Mouse (Mus musculus): ENCODE measurements around the gene Gm10837. TPM values are rescaled to one million over a fixed set of nuclear protein-coding genes. Genes with fewer than 3 reads are reported as not detected.

Gene Gm10837
- polyA plus RNA-seq, 1 experiment from 2014 or later = 0.35 TPM

DNA sequence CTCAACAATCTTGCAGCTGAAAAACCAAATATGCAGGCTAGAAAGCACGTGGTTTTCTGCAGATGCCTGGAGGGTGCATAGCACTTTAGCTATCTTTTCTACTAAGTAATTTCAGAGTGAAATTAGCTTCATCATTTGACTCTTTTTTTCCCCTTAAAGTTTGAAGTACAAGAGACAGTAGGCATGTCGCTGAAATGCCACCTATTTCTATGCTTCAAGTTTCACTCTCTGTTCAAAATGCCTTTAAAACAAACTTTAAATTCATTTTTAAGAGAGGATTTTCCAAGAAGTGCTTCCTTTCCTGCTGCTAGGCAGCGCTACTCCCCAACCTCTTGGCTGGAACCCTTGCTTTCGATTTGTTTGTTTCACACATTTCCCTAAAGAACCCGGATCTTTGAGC, 1.3 kb upstream of the Gm10837 start:
- no peak overlapping the region for H3K9ac ChIP-seq (replicated peaks; ENCODE audit: low read depth, low read length)
- H3K27ac ChIP-seq (ENCODE audit: low read depth, low read length) = no peak overlapping the region
- no peaks in the 10 kb centered on the region for H3K9me3 ChIP-seq (ENCODE audit: control insufficient read depth, low read length)
- H3K4me1 ChIP-seq (ENCODE audit: control insufficient read depth, insufficient read depth, low read length) = no peaks in the 10 kb centered on the region
- H3K27me3 ChIP-seq (ENCODE audit: control insufficient read depth, insufficient read depth, low read length) = peaks cover 42% of the 10 kb centered on the region
- 4% methylated on average over 5 of the region's 5 CpGs for WGBS
- no peaks in the 10 kb centered on the region for H3K36me3 ChIP-seq (ENCODE audit: control insufficient read depth, insufficient read depth, low read length)
- H3K4me2 ChIP-seq (ENCODE audit: low read depth, low read length) = no peak overlapping the region
- H3K4me3 ChIP-seq (ENCODE audit: low read depth, low read length) = no peak overlapping the region
- ATAC-seq (ENCODE audit: low read depth) = no peak

DNA sequence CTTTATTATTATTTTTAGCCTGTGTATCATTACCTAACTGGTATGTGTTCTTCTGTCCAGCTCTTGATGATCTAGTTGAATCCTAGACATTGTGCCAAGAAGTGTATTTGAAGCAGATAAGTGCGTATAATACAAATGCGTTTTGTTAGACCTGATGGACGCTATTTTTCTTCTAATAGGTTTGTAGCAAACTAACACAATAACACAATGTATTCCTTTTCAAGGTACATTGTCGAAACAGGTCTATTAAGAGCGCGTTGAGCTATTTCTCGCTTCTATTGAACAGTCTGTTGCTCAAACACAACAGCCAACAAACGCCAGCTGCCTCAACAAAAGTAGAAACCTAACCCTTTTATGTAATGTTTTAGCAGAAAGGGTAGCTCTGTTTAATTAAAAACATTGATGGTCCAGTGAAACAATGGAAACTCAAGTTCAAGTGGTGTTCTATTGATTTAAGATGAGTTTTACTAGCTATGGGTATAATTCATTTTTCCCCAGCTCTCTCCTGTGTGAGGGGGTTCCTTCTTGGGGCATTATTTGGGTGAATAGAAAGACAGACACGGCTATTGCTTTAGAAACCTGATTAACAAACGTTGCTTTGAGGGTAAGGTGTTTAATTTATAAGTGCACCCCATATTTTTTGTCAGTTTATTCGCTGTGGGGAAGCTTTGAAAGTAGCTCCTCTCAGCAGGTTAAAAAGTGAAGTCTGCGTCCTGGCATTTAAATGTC, 536 bp upstream of the Gm10837 start:
- H3K4me1 ChIP-seq (ENCODE audit: control insufficient read depth, insufficient read depth, low read length) = no peaks in the 10 kb centered on the region
- ATAC-seq (ENCODE audit: low read depth) = no peak
- no peaks in the 10 kb centered on the region for H3K36me3 ChIP-seq (ENCODE audit: control insufficient read depth, insufficient read depth, low read length)
- H3K27me3 ChIP-seq (ENCODE audit: control insufficient read depth, insufficient read depth, low read length) = peaks cover 36% of the 10 kb centered on the region
- no peaks in the 10 kb centered on the region for H3K9me3 ChIP-seq (ENCODE audit: control insufficient read depth, low read length)
- H3K4me3 ChIP-seq (ENCODE audit: low read depth, low read length) = no peak overlapping the region
- peak overlapping the region; percentile 41; the same call in 1 of the 2 replicates for H3K4me2 ChIP-seq (ENCODE audit: low read depth, low read length)
- WGBS = 2% methylated on average over 12 of the region's 12 CpGs
- no peak overlapping the region for H3K9ac ChIP-seq (replicated peaks; ENCODE audit: low read depth, low read length)
- no peak overlapping the region for H3K27ac ChIP-seq (ENCODE audit: low read depth, low read length)

DNA sequence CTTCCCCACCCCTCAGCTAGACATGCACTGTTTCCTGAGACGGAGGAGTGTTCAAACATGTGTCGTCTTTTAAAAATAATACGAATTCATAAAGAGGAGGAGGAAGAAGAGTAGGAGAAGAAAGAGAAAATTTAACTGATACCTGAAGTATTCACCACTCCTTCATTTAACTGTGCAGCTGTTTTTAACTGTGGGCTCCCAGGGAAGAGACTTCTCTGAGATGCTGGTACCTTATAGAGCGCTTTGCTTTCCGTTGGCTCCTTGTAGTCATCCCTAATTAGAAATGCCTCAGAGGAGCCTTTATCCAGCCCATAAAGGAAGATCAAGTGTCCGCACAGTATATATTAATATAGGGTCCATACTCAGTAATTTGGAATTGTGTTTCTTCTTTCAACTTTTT, 1.1 kb downstream of the Gm10837 start:
- no peak overlapping the region for H3K4me3 ChIP-seq (ENCODE audit: low read depth, low read length)
- H3K27me3 ChIP-seq (ENCODE audit: control insufficient read depth, insufficient read depth, low read length) = peaks cover 21% of the 10 kb centered on the region
- WGBS = 66% methylated on average over 6 of the region's 6 CpGs
- H3K9ac ChIP-seq (replicated peaks; ENCODE audit: low read depth, low read length) = no peak overlapping the region
- no peaks in the 10 kb centered on the region for H3K9me3 ChIP-seq (ENCODE audit: control insufficient read depth, low read length)
- H3K4me1 ChIP-seq (ENCODE audit: control insufficient read depth, insufficient read depth, low read length) = no peaks in the 10 kb centered on the region
- no peak overlapping the region for H3K4me2 ChIP-seq (ENCODE audit: low read depth, low read length)
- H3K27ac ChIP-seq (ENCODE audit: low read depth, low read length) = no peak overlapping the region
- H3K36me3 ChIP-seq (ENCODE audit: control insufficient read depth, insufficient read depth, low read length) = no peaks in the 10 kb centered on the region
- ATAC-seq (ENCODE audit: low read depth) = no peak

DNA sequence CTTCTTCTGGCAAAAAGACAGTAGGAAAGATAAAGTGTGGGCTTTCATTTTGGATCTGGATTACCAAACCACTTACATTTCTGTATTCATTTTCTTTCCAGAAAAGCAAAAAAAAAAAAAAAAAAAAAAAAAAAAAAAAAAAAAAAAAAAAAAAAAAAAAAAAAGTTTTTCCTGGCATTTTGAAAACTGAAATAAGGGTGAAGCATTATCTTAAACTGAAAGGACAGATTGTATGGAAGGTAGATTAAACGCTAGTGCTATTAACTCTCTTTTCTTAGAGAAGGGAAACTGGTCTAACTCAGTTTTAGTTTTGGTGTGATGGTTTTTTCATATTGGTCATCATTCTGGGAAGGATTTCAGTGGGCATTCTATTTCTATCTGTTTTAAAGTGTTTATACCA, 1.6 kb downstream of the Gm10837 start:
- no peaks in the 10 kb centered on the region for H3K36me3 ChIP-seq (ENCODE audit: control insufficient read depth, insufficient read depth, low read length)
- 70% methylated on average over 1 of the region's 1 CpGs for WGBS
- ATAC-seq (ENCODE audit: low read depth) = no peak
- no peaks in the 10 kb centered on the region for H3K9me3 ChIP-seq (ENCODE audit: control insufficient read depth, low read length)
- H3K27ac ChIP-seq (ENCODE audit: low read depth, low read length) = no peak overlapping the region
- peaks cover 19% of the 10 kb centered on the region for H3K27me3 ChIP-seq (ENCODE audit: control insufficient read depth, insufficient read depth, low read length)
- no peak overlapping the region for H3K9ac ChIP-seq (replicated peaks; ENCODE audit: low read depth, low read length)
- no peaks in the 10 kb centered on the region for H3K4me1 ChIP-seq (ENCODE audit: control insufficient read depth, insufficient read depth, low read length)
- no peak overlapping the region for H3K4me2 ChIP-seq (ENCODE audit: low read depth, low read length)
- no peak overlapping the region for H3K4me3 ChIP-seq (ENCODE audit: low read depth, low read length)

DNA sequence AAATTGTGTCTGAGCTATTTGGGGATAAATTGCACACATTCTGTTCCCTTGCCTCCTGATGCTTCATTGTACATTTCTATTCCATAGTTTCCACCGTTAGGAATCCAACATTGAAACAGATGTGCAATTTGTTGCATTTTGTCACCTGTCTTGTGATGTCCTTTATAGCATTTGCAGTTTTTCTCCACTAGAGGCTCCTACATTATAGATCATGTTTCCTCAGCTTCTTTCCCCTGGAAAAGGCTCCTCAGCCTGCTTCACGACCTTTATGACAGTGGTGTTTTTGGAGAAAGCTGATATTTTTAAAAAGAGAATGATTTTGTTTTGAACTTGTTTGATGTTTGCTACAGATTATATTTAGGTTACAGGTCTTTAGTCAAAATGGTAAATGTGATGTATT, 18.7 kb downstream of the Gm10837 start:
- H3K27ac ChIP-seq (ENCODE audit: low read depth, low read length) = no peak overlapping the region
- H3K9me3 ChIP-seq (ENCODE audit: control insufficient read depth, low read length) = no peaks in the 10 kb centered on the region
- H3K9ac ChIP-seq (replicated peaks; ENCODE audit: low read depth, low read length) = no peak overlapping the region
- H3K36me3 ChIP-seq (ENCODE audit: control insufficient read depth, insufficient read depth, low read length) = no peaks in the 10 kb centered on the region
- H3K4me3 ChIP-seq (ENCODE audit: low read depth, low read length) = no peak overlapping the region
- no peaks in the 10 kb centered on the region for H3K27me3 ChIP-seq (ENCODE audit: control insufficient read depth, insufficient read depth, low read length)
- no peaks in the 10 kb centered on the region for H3K4me1 ChIP-seq (ENCODE audit: control insufficient read depth, insufficient read depth, low read length)
- no peak overlapping the region for H3K4me2 ChIP-seq (ENCODE audit: low read depth, low read length)
- no peak for ATAC-seq (ENCODE audit: low read depth)
- 27% methylated on average over 2 of the region's 2 CpGs for WGBS

DNA sequence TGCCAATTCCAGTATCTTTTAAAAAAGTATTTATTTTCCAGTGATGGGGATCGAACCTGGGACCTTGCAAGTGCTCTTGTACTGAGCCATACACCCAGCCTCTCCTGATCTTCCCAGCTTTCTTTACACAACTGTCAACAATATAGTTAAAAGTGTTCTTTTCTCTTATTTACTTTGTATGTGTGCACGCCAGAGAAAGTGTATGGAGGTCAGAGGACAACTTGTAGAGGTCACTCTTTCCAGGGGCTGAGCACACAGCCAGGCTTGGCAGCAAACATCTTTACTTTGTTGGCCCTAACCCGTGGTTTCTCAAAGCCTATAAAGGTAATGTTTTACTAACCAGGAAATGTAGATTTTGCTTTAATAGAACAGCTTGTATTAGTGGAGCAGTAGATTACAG, 21.1 kb downstream of the Gm10837 start:
- no peaks in the 10 kb centered on the region for H3K4me1 ChIP-seq (ENCODE audit: control insufficient read depth, insufficient read depth, low read length)
- no peak overlapping the region for H3K9ac ChIP-seq (replicated peaks; ENCODE audit: low read depth, low read length)
- WGBS = 71% methylated on average over 3 of the region's 3 CpGs
- no peak for ATAC-seq (ENCODE audit: low read depth)
- H3K27ac ChIP-seq (ENCODE audit: low read depth, low read length) = no peak overlapping the region
- H3K4me3 ChIP-seq (ENCODE audit: low read depth, low read length) = no peak overlapping the region
- H3K9me3 ChIP-seq (ENCODE audit: control insufficient read depth, low read length) = no peaks in the 10 kb centered on the region
- H3K27me3 ChIP-seq (ENCODE audit: control insufficient read depth, insufficient read depth, low read length) = no peaks in the 10 kb centered on the region
- H3K36me3 ChIP-seq (ENCODE audit: control insufficient read depth, insufficient read depth, low read length) = no peaks in the 10 kb centered on the region
- H3K4me2 ChIP-seq (ENCODE audit: low read depth, low read length) = no peak overlapping the region

DNA sequence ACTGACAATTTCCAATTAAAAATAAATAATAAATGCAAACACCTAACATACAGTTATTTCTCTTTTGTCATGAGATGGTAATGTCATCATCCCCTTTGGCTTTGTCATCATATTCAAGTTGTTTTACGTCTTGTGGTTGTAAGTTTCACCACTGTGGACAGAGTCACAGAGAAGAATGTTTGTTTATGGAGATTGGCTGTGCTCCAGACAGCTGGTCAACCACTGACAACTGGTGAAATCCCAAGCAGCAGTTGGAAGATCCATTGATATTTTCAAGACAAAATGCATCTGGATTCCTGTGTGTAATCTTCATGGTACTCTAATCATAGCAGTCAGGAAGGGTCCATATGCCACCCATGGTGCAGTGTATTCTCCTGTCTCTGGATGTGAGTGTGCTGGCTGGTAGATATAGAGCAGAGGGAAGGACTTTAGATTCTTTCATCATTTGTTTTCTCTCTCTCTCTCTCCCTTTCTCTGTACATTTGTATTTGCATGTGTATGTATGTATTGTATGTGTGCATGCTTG, 23.2 kb downstream of the Gm10837 start:
- ATAC-seq (ENCODE audit: low read depth) = no peak
- 91% methylated on average over 1 of the region's 1 CpGs for WGBS

DNA sequence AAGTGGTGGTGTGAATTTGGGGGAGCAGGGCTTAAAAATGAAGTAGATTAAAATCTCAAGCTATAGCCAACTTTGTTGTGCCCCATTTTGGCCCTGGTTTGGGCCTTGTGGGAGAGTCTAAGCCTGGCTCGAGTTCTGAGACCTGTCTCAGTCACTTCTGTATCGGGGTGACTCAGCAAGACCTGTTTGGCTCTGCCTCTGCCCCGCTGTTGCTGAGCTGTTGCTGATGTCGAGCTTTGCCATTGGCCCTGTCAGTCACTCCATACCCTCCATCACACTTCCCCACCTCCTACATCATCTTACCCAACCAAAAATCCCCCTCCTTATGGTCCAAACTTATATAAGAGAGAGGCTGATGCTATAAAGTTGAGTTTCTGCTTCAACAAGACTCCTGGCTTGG, 38.1 kb downstream of the Gm10837 start:
- 89% methylated on average over 4 of the region's 4 CpGs for WGBS
- H3K4me3 ChIP-seq (ENCODE audit: low read depth, low read length) = no peak overlapping the region
- peaks cover 3% of the 10 kb centered on the region; the same call in 1 of the 2 replicates for H3K9me3 ChIP-seq (ENCODE audit: control insufficient read depth, low read length)
- no peak for ATAC-seq (ENCODE audit: low read depth)
- H3K9ac ChIP-seq (replicated peaks; ENCODE audit: low read depth, low read length) = no peak overlapping the region
- no peak overlapping the region for H3K4me2 ChIP-seq (ENCODE audit: low read depth, low read length)
- H3K36me3 ChIP-seq (ENCODE audit: control insufficient read depth, insufficient read depth, low read length) = no peaks in the 10 kb centered on the region
- no peak overlapping the region for H3K27ac ChIP-seq (ENCODE audit: low read depth, low read length)
- no peaks in the 10 kb centered on the region for H3K27me3 ChIP-seq (ENCODE audit: control insufficient read depth, insufficient read depth, low read length)
- H3K4me1 ChIP-seq (ENCODE audit: control insufficient read depth, insufficient read depth, low read length) = no peaks in the 10 kb centered on the region

More for the DNA sequence above, 23.2 kb downstream of the Gm10837 start:
- Histone ChIP-seq H3K27me3 (ENCODE audit: control insufficient read depth, insufficient read depth, low read length) (no peaks in the 10 kb centered on the region), H3K4me3 (ENCODE audit: low read depth, low read length) (no peak overlapping the region), H3K4me2 (ENCODE audit: low read depth, low read length) (no peak overlapping the region), H3K4me1 (ENCODE audit: control insufficient read depth, insufficient read depth, low read length) (no peaks in the 10 kb centered on the region), H3K9ac (replicated peaks; ENCODE audit: low read depth, low read length) (no peak overlapping the region), H3K36me3 (ENCODE audit: control insufficient read depth, insufficient read depth, low read length) (no peaks in the 10 kb centered on the region), H3K9me3 (ENCODE audit: control insufficient read depth, low read length) (no peaks in the 10 kb centered on the region), H3K27ac (ENCODE audit: low read depth, low read length) (no peak overlapping the region)

DNA sequence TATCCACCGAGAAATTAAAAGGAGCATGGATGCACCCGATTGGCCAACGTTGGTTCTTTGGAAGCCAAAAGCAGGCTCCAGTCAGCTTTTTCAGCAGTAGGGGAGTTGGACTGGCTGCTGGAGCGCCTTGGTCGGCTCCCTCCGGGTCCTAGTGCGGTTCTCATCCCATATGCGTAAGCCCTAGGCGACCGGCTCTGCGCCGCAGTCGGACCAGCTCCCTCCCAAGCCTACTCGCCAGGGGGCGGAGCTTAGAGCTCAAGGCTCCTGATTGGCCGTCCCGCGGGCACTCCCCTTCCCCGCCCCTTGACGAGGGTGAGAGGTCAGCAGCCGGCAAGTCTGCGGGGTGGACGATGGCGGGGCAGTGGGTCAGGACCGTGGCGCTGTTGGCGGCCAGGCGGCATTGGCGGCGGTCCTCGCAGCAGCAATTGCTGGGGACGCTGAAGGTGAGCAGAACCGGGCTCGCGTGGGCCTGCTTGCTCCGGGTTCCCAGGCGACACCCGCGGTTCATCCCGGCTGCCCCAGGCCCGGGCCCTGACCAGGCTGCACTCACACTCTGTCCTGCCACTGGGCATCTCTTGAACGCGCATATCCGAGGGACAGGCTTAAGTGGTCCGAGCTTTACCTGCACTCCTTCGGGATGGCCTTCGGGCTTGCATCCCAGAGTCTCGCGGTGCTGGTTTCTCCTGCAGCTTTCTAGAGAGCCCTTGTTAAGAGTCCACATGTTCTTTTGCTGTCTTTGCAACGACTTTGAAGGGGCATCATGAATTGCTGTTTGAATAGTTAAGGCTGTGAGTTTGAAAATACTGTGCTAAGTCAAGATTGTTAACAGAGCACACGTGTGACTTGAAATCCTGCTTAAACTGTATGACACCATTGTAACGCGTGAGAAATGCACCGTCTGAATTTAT, 43.9 kb downstream of the Gm10837 start, which contains the start of gene Pcca:
Pcca (plus strand) TSS at position 308 of the 908 bp plus-strand sequence.
- H3K4me1 ChIP-seq (ENCODE audit: control insufficient read depth, insufficient read depth, low read length) = peaks cover 4% of the 10 kb centered on the region; the same call in 1 of the 2 replicates
- no peaks in the 10 kb centered on the region for H3K36me3 ChIP-seq (ENCODE audit: control insufficient read depth, insufficient read depth, low read length)
- peak within 1 kb of the TSS; percentile 79 for H3K4me3 ChIP-seq (ENCODE audit: low read depth, low read length)
- no peaks in the 10 kb centered on the region for H3K27me3 ChIP-seq (ENCODE audit: control insufficient read depth, insufficient read depth, low read length)
- H3K9ac ChIP-seq (replicated peaks; ENCODE audit: low read depth, low read length) = peak within 1 kb of the TSS; percentile 74
- WGBS = 2% methylated on average over 52 of the region's 54 CpGs
- H3K27ac ChIP-seq (ENCODE audit: low read depth, low read length) = peak within 1 kb of the TSS; percentile 66
- H3K4me2 ChIP-seq (ENCODE audit: low read depth, low read length) = peak within 1 kb of the TSS; percentile 52
- H3K9me3 ChIP-seq (ENCODE audit: control insufficient read depth, low read length) = no peaks in the 10 kb centered on the region
- ATAC-seq (ENCODE audit: low read depth) = peak; percentile 100
